Mouse (Mus musculus): ENCODE results near the gene Dhx32. TPM values are rescaled to one million over a fixed set of nuclear protein-coding genes. Genes with fewer than 3 reads are reported as not detected.

Gene Dhx32
- polyA plus RNA-seq, 2 experiments: 6.8 to 10.6 TPM

DNA sequence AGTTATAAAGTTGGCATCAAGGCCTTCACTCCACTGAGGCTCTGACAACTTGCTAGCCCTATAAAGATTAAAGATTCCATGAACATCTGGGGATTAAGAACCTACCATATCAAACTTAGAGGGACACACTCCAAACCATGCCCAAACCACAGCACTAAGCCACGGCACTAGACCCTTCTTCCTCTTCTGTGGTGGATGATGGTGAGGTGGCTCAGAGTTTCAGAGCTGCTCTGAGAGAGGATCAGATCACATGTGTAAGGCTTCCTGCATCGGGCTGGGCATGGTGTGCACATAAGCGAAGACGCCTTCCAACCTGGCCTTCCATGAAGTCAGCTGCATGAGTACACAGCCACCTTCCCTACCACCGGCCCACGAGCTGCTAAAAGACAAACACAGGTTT, 97.8 kb downstream of the Dhx32 start:
- no peak overlapping the region for H3K9ac ChIP-seq (replicated peaks)
- ATAC-seq (ENCODE audit: insufficient read depth) (no peak), DNase-seq (ENCODE audit: low read depth in 3 of 3, low spot score in 3 of 3) (no peak)
- H3K27ac ChIP-seq: no peak overlapping the region
- TF ChIP-seq EP300 (IDR thresholded peaks at IDR 0.05; ENCODE audit: low read depth): no peak
- no peak for TF ChIP-seq CTCF (IDR thresholded peaks at IDR 0.05; ENCODE audit: low read depth)
- no peak overlapping the region for H3K4me2 ChIP-seq (ENCODE audit: low read depth)
- no peaks in the 10 kb centered on the region for H3K9me3 ChIP-seq (ENCODE audit: control insufficient read depth, low read length)
- no peak overlapping the region for H3K4me3 ChIP-seq (ENCODE audit: insufficient read depth in 1 of 2, low read depth in 2 of 2, low read length in 2 of 2)
- WGBS (ENCODE audit: insufficient replicate concordance): 85% methylated on average over 6 of the region's 6 CpGs
- H3K27me3 ChIP-seq (ENCODE audit: control insufficient read depth, insufficient read depth, low read length): no peaks in the 10 kb centered on the region
- no peaks in the 10 kb centered on the region for H3K4me1 ChIP-seq (replicated peaks; ENCODE audit: control insufficient read depth in 2 of 2, insufficient read depth in 2 of 2, low read length in 1 of 2)
- H3K36me3 ChIP-seq (replicated peaks; ENCODE audit: control insufficient read depth, insufficient read depth, low read depth): peaks cover 41% of the 10 kb centered on the region

DNA sequence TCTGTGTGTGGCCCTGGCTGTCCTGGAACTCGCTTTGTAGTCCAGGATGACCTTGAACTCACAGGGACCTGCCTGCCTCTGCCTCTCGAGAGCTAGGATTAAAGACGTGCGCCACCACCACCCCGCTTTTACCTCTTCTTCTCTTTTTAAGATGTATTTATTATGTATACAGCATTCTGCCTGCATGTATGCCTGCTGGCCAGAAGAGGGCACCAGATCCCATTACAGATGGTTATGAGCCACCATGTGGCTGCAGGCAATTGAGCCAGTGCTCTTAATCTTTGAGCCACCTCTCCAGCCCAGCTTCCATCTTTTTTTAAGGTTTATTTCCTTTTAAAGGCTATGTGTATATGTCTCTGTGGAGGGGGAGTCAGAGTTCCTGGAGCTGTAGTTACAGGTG, 98.4 kb downstream of the Dhx32 start:
- Histone ChIP-seq H3K27me3 (ENCODE audit: control insufficient read depth, insufficient read depth, low read length) (no peaks in the 10 kb centered on the region), H3K4me2 (ENCODE audit: low read depth) (no peak overlapping the region), H3K36me3 (replicated peaks; ENCODE audit: control insufficient read depth, insufficient read depth, low read depth) (peaks cover 35% of the 10 kb centered on the region), H3K27ac (no peak overlapping the region), H3K4me3 (ENCODE audit: insufficient read depth in 1 of 2, low read depth in 2 of 2, low read length in 2 of 2) (no peak overlapping the region), H3K4me1 (replicated peaks; ENCODE audit: control insufficient read depth in 2 of 2, insufficient read depth in 2 of 2, low read length in 1 of 2) (no peaks in the 10 kb centered on the region), H3K9me3 (ENCODE audit: control insufficient read depth, low read length) (no peaks in the 10 kb centered on the region), H3K9ac (replicated peaks) (no peak overlapping the region)
- peak; percentile 34; the same call in 1 of the 2 replicates for ATAC-seq (ENCODE audit: insufficient read depth)
- no peak for DNase-seq (ENCODE audit: low read depth in 3 of 3, low spot score in 3 of 3)
- 75% methylated on average over 5 of the region's 5 CpGs for WGBS (ENCODE audit: insufficient replicate concordance)
- peak; percentile 92 for TF ChIP-seq CTCF (IDR thresholded peaks at IDR 0.05; ENCODE audit: low read depth)
- TF ChIP-seq EP300 (IDR thresholded peaks at IDR 0.05; ENCODE audit: low read depth): no peak

DNA sequence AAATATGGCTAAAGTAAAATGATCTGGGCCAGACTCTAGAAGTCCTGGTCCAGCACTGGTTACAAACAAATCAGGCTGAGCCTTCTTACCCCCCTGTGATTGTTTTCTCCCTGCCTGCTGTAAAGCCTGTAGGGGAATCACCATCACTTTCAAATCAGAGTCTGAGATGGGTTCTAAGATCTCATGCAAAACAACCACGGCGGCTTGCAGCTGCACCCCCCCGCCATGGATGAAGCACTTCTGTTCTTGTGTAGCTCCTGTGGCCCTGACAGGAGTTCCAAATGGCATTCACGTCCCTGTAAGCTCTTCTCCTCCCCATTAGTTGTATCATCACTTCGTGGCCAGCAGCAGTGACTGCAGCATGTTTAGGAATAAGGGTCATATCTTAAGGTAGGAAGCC, 98.9 kb downstream of the Dhx32 start:
- DNase-seq (ENCODE audit: low read depth in 3 of 3, low spot score in 3 of 3) (no peak), ATAC-seq (ENCODE audit: insufficient read depth) (no peak)
- Histone ChIP-seq H3K9ac (replicated peaks) (no peak overlapping the region), H3K9me3 (ENCODE audit: control insufficient read depth, low read length) (no peaks in the 10 kb centered on the region), H3K4me3 (ENCODE audit: insufficient read depth in 1 of 2, low read depth in 2 of 2, low read length in 2 of 2) (no peak overlapping the region), H3K4me1 (replicated peaks; ENCODE audit: control insufficient read depth in 2 of 2, insufficient read depth in 2 of 2, low read length in 1 of 2) (no peaks in the 10 kb centered on the region), H3K4me2 (ENCODE audit: low read depth) (no peak overlapping the region), H3K27ac (no peak overlapping the region), H3K36me3 (replicated peaks; ENCODE audit: control insufficient read depth, insufficient read depth, low read depth) (peaks cover 30% of the 10 kb centered on the region), H3K27me3 (ENCODE audit: control insufficient read depth, insufficient read depth, low read length) (no peaks in the 10 kb centered on the region)
- no peak for TF ChIP-seq EP300 (IDR thresholded peaks at IDR 0.05; ENCODE audit: low read depth)
- 68% methylated on average over 5 of the region's 5 CpGs for WGBS (ENCODE audit: insufficient replicate concordance)

DNA sequence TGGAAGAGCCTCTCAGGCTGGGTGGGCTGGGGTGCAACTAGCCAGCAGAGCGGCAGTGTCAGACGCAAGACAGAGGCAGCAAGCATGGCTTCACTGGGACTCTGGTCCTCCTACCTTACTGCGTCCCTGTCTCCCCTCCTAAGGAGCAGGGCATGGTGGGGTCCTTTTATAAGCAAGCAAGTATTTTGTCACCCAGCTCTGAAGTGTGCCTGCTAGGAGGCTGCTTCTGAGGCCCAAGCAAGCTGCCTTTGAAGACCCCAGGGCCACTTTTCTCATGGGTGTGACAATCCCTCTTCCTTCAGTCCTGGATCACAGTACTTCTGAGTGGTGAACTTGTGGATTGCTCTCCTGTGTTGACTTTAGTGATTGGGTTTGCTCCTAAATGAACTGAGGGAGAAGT, 102.6 kb downstream of the Dhx32 start, which contains the start of gene Mmp21:
Gene Mmp21, minus strand, starts transcription at position 101 of the 400 bp plus-strand sequence.
- WGBS (ENCODE audit: insufficient replicate concordance): 70% methylated on average over 3 of the region's 3 CpGs
- no peak for TF ChIP-seq EP300 (IDR thresholded peaks at IDR 0.05; ENCODE audit: low read depth)
- no peak for TF ChIP-seq CTCF (IDR thresholded peaks at IDR 0.05; ENCODE audit: low read depth)

DNA sequence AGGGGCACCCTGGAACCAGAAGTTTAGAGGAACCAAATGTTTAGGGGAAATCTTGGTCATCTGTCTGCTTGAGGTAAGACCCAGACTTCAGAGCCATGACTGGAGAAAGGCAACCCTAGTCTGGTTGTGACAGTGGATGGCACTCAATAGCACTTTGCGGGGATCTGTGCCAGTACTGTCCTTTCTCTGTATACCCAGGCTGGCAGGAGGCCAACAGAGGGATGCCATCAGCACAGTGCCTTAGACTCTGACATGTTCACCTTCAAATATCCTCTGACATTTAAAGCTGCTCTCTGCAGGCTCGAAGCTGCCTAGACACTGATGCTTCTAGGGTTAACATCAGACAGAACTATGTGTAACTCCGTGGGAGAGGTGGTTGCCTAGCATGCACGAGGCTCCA, 103.1 kb downstream of the Dhx32 start:
- H3K9ac ChIP-seq (replicated peaks): no peak overlapping the region
- no peaks in the 10 kb centered on the region for H3K4me1 ChIP-seq (replicated peaks; ENCODE audit: control insufficient read depth in 2 of 2, insufficient read depth in 2 of 2, low read length in 1 of 2)
- no peak overlapping the region for H3K4me2 ChIP-seq (ENCODE audit: low read depth)
- H3K9me3 ChIP-seq (ENCODE audit: control insufficient read depth, low read length): no peaks in the 10 kb centered on the region
- no peaks in the 10 kb centered on the region; the same call in 1 of the 2 replicates for H3K36me3 ChIP-seq (replicated peaks; ENCODE audit: control insufficient read depth, insufficient read depth, low read depth)
- ATAC-seq (ENCODE audit: insufficient read depth) (no peak), DNase-seq (ENCODE audit: low read depth in 3 of 3, low spot score in 3 of 3) (no peak)
- H3K27ac ChIP-seq: no peak overlapping the region
- no peaks in the 10 kb centered on the region for H3K27me3 ChIP-seq (ENCODE audit: control insufficient read depth, insufficient read depth, low read length)
- H3K4me3 ChIP-seq (ENCODE audit: insufficient read depth in 1 of 2, low read depth in 2 of 2, low read length in 2 of 2): no peak overlapping the region
- TF ChIP-seq CTCF (IDR thresholded peaks at IDR 0.05; ENCODE audit: low read depth) (no peak), EP300 (IDR thresholded peaks at IDR 0.05; ENCODE audit: low read depth) (no peak)
- WGBS (ENCODE audit: insufficient replicate concordance): 63% methylated on average over 4 of the region's 4 CpGs

More for the DNA sequence above, 102.6 kb downstream of the Dhx32 start, which contains the start of gene Mmp21:
- no peaks in the 10 kb centered on the region for H3K4me1 ChIP-seq (replicated peaks; ENCODE audit: control insufficient read depth in 2 of 2, insufficient read depth in 2 of 2, low read length in 1 of 2)
- H3K9me3 ChIP-seq (ENCODE audit: control insufficient read depth, low read length): no peaks in the 10 kb centered on the region
- DNase-seq (ENCODE audit: low read depth in 3 of 3, low spot score in 3 of 3) (no peak), ATAC-seq (ENCODE audit: insufficient read depth) (no peak)
- H3K27me3 ChIP-seq (ENCODE audit: control insufficient read depth, insufficient read depth, low read length): no peaks in the 10 kb centered on the region
- no peak within 1 kb of the TSS for H3K4me2 ChIP-seq (ENCODE audit: low read depth)
- H3K27ac ChIP-seq: no peak within 1 kb of the TSS
- no peak within 1 kb of the TSS for H3K9ac ChIP-seq (replicated peaks)
- no peak within 1 kb of the TSS for H3K4me3 ChIP-seq (ENCODE audit: insufficient read depth in 1 of 2, low read depth in 2 of 2, low read length in 2 of 2)
- peaks cover 4% of the 10 kb centered on the region for H3K36me3 ChIP-seq (replicated peaks; ENCODE audit: control insufficient read depth, insufficient read depth, low read depth)

Measured in liver, embryonic 14.5 days (tissue).